Mouse (Mus musculus) heart, postnatal 14 days (tissue): ENCODE results near the gene Itga1. TPM values are rescaled to one million over a fixed set of nuclear protein-coding genes. Genes with fewer than 3 reads are reported as not detected.

Experiments used
- DNase-seq, 2 experiments: peaks; one replicate each; pipeline ENCODE4 v3.0.0; 2021 to 2022
- intact Hi-C: fragments of 180-260 bp; cut with DNase I; formaldehyde crosslinking; loops from one replicate; pipeline ENCODE4 v1.15.1; 2025
- total RNA-seq, 2 experiments: library from RNA; stranded (reverse); gene quantifications; 2 replicates each; pipeline ENCODE4 v1.2.3; 2021

Gene Itga1
- total RNA-seq, 2 experiments from 2014 or later, result 63.3 to 64.1 TPM

DNA sequence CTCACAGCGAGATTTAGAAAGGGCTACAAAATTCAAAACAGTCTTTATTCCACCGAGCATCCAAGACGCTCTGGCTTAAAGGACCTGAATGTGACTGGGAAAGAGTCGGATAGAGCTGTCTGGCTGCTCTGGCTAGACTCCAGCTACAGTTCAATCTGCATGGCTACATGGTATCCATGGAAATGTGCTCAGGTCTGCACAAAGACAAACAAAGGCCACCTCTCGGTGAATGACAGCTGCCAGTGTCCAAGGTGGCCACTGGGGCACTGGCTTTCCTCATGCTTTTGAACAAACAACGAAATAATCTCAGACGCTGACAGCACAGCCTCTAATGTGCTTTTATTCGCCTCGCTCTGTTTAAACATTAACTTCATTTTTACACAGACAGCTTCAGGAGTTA is 178.4 kb downstream of the Itga1 start:
- DNase-seq, result no peak
- intact Hi-C loops, result no loop called here

DNA sequence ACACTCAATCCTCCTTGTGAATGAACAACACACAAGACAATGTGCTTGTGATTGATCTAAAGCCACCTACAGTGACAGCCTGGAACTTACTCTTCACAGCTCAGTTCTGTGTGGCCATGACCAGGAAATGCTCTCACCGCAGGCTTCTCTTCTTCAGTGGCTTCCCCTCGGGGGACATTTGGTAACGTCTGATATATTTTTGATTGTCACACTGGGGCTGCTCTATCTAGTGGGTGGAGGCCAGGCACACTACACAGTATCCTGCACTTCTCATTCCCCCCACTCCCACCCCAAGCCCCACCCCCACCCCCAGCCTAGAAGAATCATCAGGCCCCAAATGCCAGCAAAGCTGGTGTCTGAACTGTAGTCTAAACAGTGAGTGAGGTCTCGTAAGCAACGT is 186.0 kb downstream of the Itga1 start:
- no peak for DNase-seq
- intact Hi-C loops, result no loop called here

DNA sequence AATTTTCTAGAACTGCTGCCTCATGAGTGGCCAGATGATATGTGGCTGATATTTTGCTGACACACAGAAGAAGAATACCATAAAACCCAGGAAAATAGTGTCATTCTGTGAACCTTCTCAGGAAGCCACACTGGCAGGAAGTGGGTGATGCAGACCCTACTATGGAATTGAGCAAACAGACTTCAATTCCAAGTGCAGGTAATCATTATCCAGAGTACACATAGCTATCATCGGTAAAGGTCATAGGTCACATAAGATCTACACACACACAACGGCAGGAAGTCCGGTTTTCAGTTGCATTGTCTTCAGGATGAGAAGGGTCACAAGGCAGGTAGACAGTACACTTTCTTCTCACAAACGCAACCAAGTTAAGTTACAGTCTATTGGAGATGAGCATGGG is 186.8 kb downstream of the Itga1 start:
- no peak for DNase-seq
- intact Hi-C loops, result no loop called here

DNA sequence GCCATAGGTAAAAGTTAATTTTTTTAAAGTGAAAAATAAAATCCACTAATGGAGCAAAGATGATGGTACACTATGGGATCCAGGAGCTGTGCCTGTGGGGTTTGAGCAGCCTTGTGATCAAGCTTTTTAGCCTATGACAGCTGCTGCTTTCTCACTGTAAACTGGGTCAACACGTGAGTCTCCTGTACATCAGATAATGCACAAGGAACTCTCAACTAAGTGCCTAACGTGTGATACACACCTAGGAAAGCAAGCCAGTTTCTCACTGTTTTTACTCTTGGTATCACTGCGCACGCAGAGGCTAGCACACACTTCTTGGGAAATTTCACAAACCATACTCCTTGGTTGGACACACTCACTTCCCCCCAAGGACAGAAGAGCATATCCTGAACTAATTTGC is 187.2 kb downstream of the Itga1 start:
- intact Hi-C loops, result no loop called here
- no peak for DNase-seq

DNA sequence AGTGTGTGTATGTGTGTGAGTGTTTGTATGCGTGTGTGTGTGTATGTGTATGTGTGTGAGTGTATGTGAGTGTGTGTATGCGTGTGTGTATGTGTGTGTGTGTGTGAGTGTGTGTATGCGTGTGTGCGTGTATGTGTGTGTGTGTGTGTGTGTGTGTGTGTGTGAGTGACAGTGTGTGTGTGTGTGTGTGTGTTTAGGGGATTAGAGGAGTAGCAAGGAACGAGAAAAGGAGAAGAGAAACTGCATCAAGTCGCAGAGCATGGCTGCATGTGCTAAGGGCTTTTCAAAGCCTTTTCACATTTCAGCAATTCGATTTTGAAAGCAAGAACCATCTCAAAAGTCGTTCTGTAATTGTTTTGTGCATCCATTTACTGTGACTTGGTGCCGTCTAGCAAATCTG is 191.1 kb downstream of the Itga1 start:
- intact Hi-C loops, result no loop called here
- no peak for DNase-seq

DNA sequence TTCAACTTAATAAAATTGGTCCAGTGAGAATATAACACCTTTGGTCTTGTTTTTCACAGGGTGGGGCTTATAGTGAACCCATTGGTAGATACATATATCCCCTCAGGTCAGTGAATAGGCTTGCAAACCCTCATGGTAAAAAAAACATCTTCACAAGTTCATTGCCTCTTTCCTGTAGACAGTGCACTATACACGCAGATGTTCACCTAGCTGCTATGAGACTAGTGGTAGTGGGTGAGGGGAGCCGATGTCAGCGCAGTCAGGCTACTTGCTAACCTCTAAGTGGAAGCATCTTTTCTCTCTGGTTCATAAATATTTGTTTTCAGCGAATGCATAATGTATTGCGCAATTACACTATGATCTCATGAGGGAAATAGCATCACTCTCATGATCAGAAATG is 192.2 kb downstream of the Itga1 start:
- no peak for DNase-seq
- intact Hi-C loops, result no loop called here

DNA sequence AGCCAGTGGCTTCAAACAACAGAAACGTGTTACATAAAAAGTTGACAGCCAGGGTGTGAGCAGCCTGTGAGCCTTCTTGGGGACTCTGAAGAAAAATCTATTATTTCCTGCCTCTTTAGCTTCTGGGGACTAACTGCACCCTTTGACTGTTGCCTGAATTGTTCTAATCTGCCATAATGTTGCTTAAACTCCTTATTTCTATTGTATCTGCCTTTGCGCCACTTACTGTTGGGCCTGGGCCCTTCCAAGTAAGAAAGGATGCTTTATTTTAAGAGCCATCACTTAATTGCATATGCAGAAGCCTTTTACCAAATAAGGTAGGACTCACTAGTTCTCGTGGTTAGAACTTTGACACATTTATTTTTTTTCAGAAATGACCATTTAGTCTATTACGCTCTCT is 193.9 kb downstream of the Itga1 start:
- no peak for DNase-seq
- intact Hi-C loops, result no loop called here

Other genes with a start within 250 kb of the Itga1 start
- 1 to 10 TPM; 1.5 to 2.4 TPM for gene Itga2, start 169.9 kb downstream of the Itga1 start, total RNA-seq
- 10 to 100 TPM; 18.6 to 19.3 TPM for gene Pelo, start 11.8 kb downstream of the Itga1 start, total RNA-seq
- gene Gm49395, start within 50 bp of the Itga1 start, total RNA-seq, result 10 to 100 TPM; 10.7 to 14.7 TPM